Mouse (Mus musculus) spleen, adult 2 months (tissue): ENCODE results near the gene Tnf.

Experiments
- CTCF ChIP-seq: fragments of 200-500 bp; IDR thresholded peaks from 2 replicates; pipeline ENCODE4 v1.5.1; 2011; ENCODE audit warnings: mild to moderate bottlenecking, inconsistent platforms; ENCODE audit not compliant: insufficient read depth, insufficient read length, insufficient replicate concordance; ENCODE audit errors: extremely low read depth
- POLR2A ChIP-seq: fragments of 200-500 bp; IDR thresholded peaks from 2 replicates; pipeline ENCODE4 v1.6.1; 2011; ENCODE audit warnings: low read depth, low read length, inconsistent platforms

- TF ChIP-seq CTCF (no peak), POLR2A (peak; percentile 78)
Observed at GRCm38 (mm10) chr17:35164568-35165450, 37.0 kb downstream of the Tnf start, which contains the start of gene Prrc2a.
